Mouse (Mus musculus) spleen, adult 2 months (tissue): ENCODE results near the gene Fam161b. TPM values are rescaled to one million over a fixed set of nuclear protein-coding genes. Genes with fewer than 3 reads are reported as not detected.

Experiments used
- DNase-seq, 2 experiments: peaks; one replicate each; pipeline versions ENCODE4 v3.0.0 to v3.0.0-alpha.2; 2012 to 2021; ENCODE audit warnings: low spot score in 2 of 2, low read depth in 1 of 2
- H3K27ac ChIP-seq: fragments of 200-500 bp; 2 replicates; pipeline ENCODE4 v1.5.1; 2012; ENCODE audit warnings: low read length, inconsistent platforms; ENCODE audit not compliant: insufficient read depth
- H3K27me3 ChIP-seq: fragments of 200-500 bp; 2 replicates; pipeline ENCODE4 v1.6.1; 2012; ENCODE audit warnings: mild to moderate bottlenecking, moderate library complexity, low read length, inconsistent platforms; ENCODE audit not compliant: control insufficient read depth, insufficient read depth
- H3K36me3 ChIP-seq: fragments of 200-500 bp; 2 replicates; pipeline ENCODE4 v1.6.1; 2012; ENCODE audit warnings: mild to moderate bottlenecking, low read length, inconsistent platforms; ENCODE audit not compliant: control insufficient read depth, insufficient read depth
- H3K4me1 ChIP-seq: fragments of 200-500 bp; 2 replicates; pipeline ENCODE4 v1.6.1; 2011; ENCODE audit warnings: inconsistent platforms; ENCODE audit not compliant: control insufficient read depth, insufficient read depth, insufficient read length
- H3K4me3 ChIP-seq: fragments of 200-500 bp; 2 replicates; pipeline ENCODE4 v1.5.1; 2011; ENCODE audit warnings: mild to moderate bottlenecking, inconsistent platforms; ENCODE audit not compliant: insufficient read depth, insufficient read length; ENCODE audit errors: extremely low read depth
- CTCF ChIP-seq: fragments of 200-500 bp; IDR thresholded peaks from 2 replicates; pipeline ENCODE4 v1.5.1; 2011; ENCODE audit warnings: mild to moderate bottlenecking, inconsistent platforms; ENCODE audit not compliant: insufficient read depth, insufficient read length, insufficient replicate concordance; ENCODE audit errors: extremely low read depth
- POLR2A ChIP-seq: fragments of 200-500 bp; IDR thresholded peaks from 2 replicates; pipeline ENCODE4 v1.6.1; 2011; ENCODE audit warnings: low read depth, low read length, inconsistent platforms
- WGBS: fragments of 180-500 bp; shearing (Covaris S2); methylation state at CpG from one replicate; pipeline ENCODE4 v1.1.7; 2018; 5-methylcytosine and 5-hydroxymethylcytosine counted together
- polyA plus RNA-seq: library from polyadenylated mRNA; depleted of rRNA; stranded (reverse); fragments of >200 nt; gene quantifications from 2 replicates; pipeline ENCODE4 v1.2.3, GENCODE M21; 2012

The Fam161b gene
- polyA plus RNA-seq, 1 experiment, result 0.27 TPM

- Histone ChIP-seq H3K27ac (no peak overlapping the region), H3K4me1 (no peaks in the 10 kb centered on the region), H3K36me3 (peaks cover 7% of the 10 kb centered on the region), H3K27me3 (no peaks in the 10 kb centered on the region), H3K4me3 (no peak overlapping the region)
- TF ChIP-seq CTCF (0 out of 2 replicates have a peak, but pooled peaks have one; percentile 27), POLR2A (no peak)
- peak in 1 of 2 experiments; percentile 12 for DNase-seq
- WGBS, result 69% methylated on average over 2 of the region's 2 CpGs
Observed at GRCm38 (mm10) chr12:84347192-84347591, 14.4 kb downstream of the Fam161b start.

GRCm38 (mm10) chr12:84336963-84337625, 24.5 kb downstream of the Fam161b start:
- Histone ChIP-seq H3K4me1 (no peaks in the 10 kb centered on the region), H3K27ac (no peak overlapping the region), H3K27me3 (no peaks in the 10 kb centered on the region), H3K4me3 (no peak overlapping the region), H3K36me3 (peaks cover 36% of the 10 kb centered on the region)
- TF ChIP-seq CTCF (no peak), POLR2A (no peak)
- 45% methylated on average over 11 of the region's 11 CpGs for WGBS
- no peak for DNase-seq

- 81% methylated on average over 4 of the region's 4 CpGs for WGBS
Observed at GRCm38 (mm10) chr12:84327111-84327512, 34.5 kb downstream of the Fam161b start.

GRCm38 (mm10) chr12:84316721-84317621, 44.7 kb downstream of the Fam161b start, which contains the start of gene Zfp410:
Gene Zfp410, plus strand, starts transcription at chr12:84316852.
- peak; percentile 18 to 76 for DNase-seq
- Histone ChIP-seq H3K27ac (peak within 1 kb of the TSS; percentile 85), H3K4me1 (no peaks in the 10 kb centered on the region; the same call in 1 of the 2 replicates), H3K4me3 (peak within 1 kb of the TSS; percentile 100), H3K27me3 (0 out of 2 replicates have a peak, but pooled peaks cover 1% of the 10 kb centered on the region), H3K36me3 (no peaks in the 10 kb centered on the region)
- no peak for TF ChIP-seq CTCF
- TF ChIP-seq POLR2A, result no peak; the same call in 1 of the 2 replicates
- WGBS, result under 1% methylated on average over 77 of the region's 77 CpGs

More at GRCm38 (mm10) chr12:84327111-84327512, 34.5 kb downstream of the Fam161b start:
- TF ChIP-seq CTCF, result no peak
- no peak for TF ChIP-seq POLR2A
- DNase-seq, result no peak
- Histone ChIP-seq H3K27me3 (no peaks in the 10 kb centered on the region), H3K36me3 (peaks cover 19% of the 10 kb centered on the region), H3K27ac (no peak overlapping the region), H3K4me3 (no peak overlapping the region), H3K4me1 (no peaks in the 10 kb centered on the region; the same call in 1 of the 2 replicates)

- no peak for TF ChIP-seq POLR2A
- TF ChIP-seq CTCF, result no peak
- WGBS, result 58% methylated on average over 7 of the region's 7 CpGs
- Histone ChIP-seq H3K27me3 (0 out of 2 replicates have a peak, but pooled peaks cover 1% of the 10 kb centered on the region), H3K27ac (no peak overlapping the region), H3K4me1 (no peaks in the 10 kb centered on the region; the same call in 1 of the 2 replicates), H3K4me3 (no peak overlapping the region), H3K36me3 (no peaks in the 10 kb centered on the region)
- no peak for DNase-seq
Observed at GRCm38 (mm10) chr12:84316006-84316405, 45.6 kb downstream of the Fam161b start.

- no peak for TF ChIP-seq CTCF
- TF ChIP-seq POLR2A, result no peak
- H3K4me1 ChIP-seq, result no peaks in the 10 kb centered on the region; the same call in 1 of the 2 replicates
- 93% methylated on average over 3 of the region's 5 CpGs for WGBS
- H3K4me3 ChIP-seq, result no peak overlapping the region
- H3K27me3 ChIP-seq, result no peaks in the 10 kb centered on the region
- no peak for DNase-seq
- peaks cover 15% of the 10 kb centered on the region for H3K36me3 ChIP-seq
- no peak overlapping the region for H3K27ac ChIP-seq
Observed at GRCm38 (mm10) chr12:84311306-84311705, 50.3 kb downstream of the Fam161b start.
